Mouse (Mus musculus) testis, adult 2 months (tissue): ENCODE measurements around the gene Igsf9b.

Experiments used
- CTCF ChIP-seq: fragments of 200-500 bp; IDR thresholded peaks from 2 replicates; pipeline ENCODE4 v1.5.1; 2012; ENCODE audit warnings: low read depth, mild to moderate bottlenecking, inconsistent platforms, low read length, moderate library complexity; ENCODE audit not compliant: control insufficient read depth, insufficient read depth, insufficient replicate concordance
- POLR2A ChIP-seq: fragments of 200-500 bp; IDR thresholded peaks from 2 replicates; pipeline ENCODE4 v1.6.1; 2012; ENCODE audit warnings: low read depth, mild to moderate bottlenecking, inconsistent platforms, low read length, moderate library complexity; ENCODE audit not compliant: control insufficient read depth

DNA sequence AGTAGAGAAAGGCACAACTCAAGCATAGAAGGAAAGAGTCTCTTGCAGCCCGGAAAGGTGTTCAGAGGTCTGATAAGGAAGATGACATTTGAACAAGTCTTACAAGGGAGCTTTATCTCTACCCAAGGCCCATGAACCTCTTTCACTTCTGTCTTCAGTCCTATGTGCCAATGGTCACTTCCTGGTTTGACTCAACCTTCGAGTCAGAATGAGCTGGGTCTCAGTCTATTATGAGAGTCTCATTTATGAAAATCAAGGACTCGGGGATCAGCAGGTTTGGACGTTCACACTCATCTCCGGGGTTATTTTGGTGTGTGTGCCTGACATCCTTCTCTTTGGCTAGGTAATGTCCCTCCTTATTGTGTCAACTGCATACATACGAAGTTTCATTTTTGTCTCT, 58.9 kb downstream of the Igsf9b start:
- TF ChIP-seq CTCF (no peak), POLR2A (no peak)
